Mouse (Mus musculus) adrenal gland, postnatal 10 days (tissue): ENCODE measurements around the gene Mob4. TPM values are rescaled to one million over a fixed set of nuclear protein-coding genes. Genes with fewer than 3 reads are reported as not detected.

Source experiments
- DNase-seq: peaks from one replicate; pipeline ENCODE4 v3.0.0; 2021; ENCODE audit warnings: mixed read lengths
- total RNA-seq, 2 experiments: library from RNA; stranded (reverse); gene quantifications; 2 replicates each; pipeline ENCODE4 v1.2.3; 2021

Mob4 gene
- total RNA-seq, 2 experiments from 2014 or later: 132 to 252 TPM

DNA sequence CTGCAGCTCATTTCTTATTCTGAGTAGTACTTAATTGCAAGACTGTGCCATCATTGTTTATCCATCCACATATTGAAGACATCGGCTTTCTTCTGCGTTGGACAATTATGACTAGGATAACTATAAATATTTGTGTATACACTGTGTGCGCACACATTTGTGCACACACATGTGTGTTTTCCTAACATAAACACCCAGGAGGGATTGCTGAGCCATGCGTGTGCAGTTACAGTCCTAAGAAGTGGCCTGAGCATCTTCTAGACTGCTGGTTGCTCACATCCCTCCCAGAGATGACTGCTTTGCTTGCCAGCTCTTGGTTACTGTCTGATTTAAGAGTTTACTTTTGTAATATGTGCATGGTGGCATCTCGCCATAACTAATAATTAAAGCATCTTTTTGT, 51.4 kb downstream of the Mob4 start:
- DNase-seq: no peak

DNA sequence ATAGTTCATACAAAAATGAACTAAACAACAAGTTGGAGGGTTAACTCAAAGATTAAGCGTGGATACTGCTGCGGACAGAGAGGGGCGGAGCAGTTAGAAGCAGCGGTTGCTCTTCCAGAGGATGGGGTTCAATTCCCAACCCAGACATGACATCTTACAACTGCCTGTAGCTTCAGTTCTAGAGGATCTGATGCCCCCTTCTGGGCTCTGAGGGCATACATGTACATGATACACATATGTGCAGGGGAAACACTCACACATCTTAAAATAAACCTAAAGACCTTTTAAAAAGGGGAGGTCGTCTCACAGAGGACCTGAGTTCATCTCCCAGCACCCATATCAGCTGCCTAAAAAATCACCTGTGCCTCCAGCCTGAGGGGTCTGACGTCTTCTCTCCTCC, 54.7 kb downstream of the Mob4 start:
- no peak for DNase-seq

DNA sequence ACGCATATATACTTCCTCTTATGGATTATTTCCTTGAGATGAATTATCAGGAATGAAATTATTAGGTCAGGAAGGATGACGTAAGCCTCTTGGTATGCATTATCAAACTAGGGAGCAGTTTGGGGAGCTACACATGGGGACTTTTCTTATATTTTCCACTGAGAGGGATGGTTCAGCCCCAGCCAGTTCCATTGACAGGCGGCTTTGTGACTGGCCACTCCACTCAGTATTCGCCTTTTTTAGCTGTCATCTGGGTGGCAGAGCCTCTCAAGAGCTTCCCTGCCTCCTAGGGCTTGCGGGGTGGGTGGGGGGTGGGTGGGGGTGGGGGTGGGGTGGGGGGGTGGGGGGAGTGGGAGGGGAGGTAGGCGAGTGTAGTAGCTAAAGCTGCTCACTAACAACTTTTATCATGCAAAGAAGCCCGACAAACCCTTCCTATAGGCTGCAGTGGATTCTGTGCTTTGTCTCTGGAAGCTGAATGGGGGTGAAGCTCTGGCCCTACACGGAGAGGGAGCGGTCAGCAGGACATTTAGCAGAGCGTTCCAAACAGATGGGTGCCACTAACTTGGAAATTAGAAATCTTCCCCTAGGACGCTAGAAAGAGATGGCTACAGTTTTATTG, 55.7 kb downstream of the Mob4 start:
- DNase-seq: no peak

DNA sequence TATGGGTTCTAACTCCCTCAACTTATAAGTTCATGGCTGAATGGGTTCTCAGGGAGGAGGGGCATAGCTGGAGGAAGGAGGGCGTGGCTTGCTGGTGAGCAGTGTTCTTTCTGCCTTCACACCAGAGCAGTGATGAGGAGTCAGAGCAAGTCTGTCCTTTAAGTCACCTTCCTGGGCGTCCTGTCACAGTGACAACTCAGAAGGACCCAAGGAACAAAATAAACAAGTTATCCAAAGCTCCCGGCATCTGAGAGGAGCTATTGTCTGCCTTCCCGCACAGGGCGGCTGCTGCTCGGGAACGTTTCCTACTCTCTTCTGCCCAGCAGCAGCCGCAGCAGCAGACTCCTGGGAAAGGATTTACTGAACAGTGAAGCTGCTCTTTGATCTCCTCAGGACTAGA, 61.0 kb downstream of the Mob4 start:
- no peak for DNase-seq

DNA sequence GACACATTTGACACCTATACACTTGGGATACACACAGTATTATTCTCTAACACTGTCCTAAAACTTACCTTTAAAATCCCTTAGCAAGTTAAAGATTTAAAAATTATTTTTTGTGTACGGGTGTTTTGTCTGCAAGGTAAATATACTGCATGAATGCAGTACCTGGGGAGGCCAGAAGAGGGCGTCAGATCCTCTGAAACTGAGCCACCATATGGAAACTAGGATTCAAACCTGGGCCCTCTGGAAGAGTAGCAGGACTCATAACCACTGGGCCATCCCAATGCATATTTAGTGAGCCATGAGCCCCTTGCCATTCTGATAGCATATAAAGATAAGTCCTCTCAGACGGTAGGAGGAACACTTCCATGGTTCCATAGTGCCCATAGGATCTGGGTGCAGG, 61.8 kb downstream of the Mob4 start:
- DNase-seq: peak; percentile 69

DNA sequence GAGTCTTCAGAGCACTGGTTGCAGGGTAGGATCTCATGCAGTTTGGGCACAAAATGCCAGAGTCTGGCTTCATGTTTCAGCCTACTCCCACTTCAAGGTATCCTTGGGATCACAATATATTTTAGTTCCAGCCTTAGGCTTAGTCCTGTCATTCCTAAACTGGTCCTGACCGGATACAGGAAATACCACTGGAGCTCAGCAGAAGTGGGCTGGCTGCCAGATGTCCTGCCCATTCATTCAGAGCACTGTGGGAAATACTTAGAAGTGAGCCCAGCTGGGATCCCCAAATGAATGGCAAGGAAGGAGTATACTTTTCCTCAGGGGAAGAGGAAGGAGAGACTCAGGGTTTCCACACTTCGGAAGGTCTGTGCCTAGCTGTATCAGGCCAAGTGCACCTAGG, 62.3 kb downstream of the Mob4 start:
- peak; percentile 65 for DNase-seq

DNA sequence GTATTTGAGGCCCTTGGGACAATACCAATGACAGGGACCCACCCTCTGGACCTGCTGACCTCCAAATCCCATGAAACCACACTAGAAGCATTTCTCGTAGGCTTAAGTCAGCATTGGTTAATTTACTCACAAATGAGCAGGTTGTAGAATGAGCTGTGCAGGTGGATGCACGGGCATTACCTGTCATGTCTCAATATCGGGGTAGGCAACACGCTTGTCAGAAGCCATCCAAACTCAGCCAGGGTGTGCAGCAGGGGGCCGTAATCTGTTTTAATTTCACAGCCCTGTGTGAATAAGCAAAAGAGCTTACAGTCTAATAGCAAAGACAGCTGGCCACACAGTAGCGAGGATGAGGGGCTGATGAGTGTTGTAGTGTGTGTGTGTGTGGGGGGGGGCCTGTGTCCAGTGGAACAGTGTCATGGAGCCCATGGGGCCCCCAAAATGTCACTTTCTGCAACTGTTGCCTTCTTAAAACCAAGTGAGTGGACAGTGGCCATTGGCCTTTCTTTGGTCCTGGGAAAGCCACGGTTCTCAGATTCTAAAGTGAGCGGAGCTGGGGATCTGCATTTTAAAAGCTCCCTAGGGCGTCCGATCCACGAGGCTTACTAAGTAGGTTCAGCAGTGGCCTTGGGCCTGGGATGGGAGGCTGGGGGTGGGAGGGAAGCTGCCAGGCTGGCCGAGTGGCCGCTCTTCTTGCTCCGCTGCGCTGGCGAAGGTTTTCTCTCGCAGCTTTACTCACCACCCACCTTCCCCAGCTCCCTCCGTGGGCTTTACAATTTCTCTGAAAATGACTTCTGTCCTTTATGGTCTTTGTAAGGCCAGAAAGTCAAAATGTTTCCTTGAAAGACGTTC, 63.3 kb downstream of the Mob4 start:
- DNase-seq: peak; percentile 41

DNA sequence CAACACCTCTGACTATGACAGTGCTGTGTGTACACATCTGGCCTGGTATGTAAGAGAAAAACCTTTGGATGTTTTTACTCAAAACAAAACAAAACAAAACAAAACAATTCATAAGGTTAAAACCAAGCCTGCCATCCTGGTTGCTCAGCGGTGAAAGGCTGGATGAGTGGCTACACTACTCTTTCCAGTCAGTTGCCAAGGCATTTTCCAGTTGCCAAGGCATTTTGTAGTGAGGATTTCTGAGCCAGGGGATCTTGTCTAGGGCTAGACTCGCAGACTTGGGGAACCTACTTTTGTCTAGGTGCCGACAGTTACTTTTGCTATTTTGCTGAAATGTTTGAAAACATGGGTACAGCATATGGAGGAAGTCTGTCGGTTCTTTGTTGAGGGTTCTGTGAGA, 64.0 kb downstream of the Mob4 start:
- no peak for DNase-seq

DNA sequence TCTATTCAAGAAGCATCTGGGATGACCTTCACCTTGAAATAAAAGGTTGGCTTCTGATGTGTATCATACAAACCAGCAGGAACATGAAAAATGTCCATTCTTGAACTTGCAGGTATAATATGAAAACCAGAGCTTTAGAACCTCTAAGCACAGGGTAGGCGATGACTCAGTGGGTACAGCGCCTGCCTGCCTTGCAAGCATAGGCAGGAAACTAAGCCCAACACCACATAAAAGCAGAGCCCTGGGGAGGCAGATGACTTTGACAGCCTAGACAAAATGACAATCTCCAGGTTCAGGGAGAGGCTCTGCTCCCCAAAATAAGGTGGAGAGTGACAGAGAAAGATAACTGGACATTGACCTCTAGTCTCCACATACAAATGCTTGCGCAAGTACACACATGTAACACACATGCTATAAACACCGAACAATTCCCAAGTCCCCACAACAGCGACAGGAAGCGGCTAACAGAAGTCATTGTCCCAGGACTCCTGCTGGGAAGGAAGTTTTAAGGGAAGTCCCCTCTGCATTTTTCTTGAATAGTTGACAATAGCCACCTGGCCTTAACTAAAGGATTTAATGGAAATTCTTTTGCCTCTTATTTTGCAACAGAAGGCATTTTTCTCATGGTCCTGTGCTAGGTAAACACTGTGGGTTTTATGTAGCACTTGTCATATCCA, 65.4 kb downstream of the Mob4 start:
- no peak for DNase-seq

DNA sequence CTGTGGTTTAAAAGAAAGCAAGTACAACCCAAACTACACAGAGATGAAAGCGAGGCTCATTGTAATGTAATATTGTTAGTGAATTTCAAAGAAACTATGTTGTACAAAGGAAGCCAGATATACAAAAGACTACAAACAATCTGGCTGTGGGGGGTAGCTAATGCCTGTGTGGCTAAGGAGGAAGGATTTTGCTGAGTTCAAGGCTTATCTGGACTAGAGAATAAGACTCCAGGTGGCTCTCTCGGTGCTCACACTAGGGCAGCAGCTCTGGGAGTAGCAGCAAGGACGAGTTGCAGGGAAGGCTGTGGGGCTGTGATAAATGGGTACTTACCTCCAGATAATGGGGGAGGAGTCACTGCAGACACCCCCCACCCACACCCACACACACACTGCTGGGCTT, 67.7 kb downstream of the Mob4 start:
- DNase-seq: no peak

DNA sequence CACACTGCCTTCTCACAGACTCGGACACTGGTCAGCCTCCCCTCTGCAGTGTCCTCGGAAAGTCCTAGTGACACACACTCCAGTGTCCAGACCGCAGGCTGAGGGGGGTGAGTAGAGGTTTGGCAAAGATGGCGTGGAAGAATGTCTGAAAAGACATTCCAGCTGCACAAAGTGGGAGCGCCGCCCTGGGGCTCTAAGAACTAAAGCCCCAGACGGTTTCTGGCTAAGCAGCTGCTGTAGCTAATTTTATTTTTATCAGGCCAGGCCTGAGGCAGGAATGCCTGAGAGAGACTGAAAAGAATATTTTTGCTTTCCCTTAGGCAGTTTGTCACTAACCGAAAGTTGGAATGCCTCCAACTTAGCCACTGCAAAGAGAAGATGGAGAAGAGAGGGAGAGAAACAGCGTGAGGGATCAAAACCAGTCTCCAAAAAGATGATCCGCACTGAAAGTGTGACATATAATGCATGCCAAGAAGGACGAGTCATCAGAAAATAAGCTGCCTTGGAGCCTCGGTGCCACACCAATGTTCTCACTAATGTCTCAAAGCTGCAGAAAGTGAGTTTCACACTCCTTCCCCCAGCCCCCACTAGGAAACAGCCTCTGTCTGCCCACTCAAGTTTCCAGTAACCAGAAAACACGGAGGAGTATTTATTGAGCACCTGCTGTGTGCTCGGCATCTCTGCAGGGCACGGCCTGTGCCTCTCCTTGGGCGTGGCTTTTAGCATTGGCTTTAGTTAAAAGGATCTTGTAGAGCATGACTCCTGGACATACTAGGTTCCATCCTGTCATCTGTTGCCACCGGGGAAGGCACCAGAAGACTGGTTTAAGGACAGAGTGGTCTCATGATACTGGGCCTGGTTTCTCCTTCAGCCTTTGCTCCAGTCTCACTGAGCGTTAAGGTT, 71.1 kb downstream of the Mob4 start:
- DNase-seq: peak; percentile 67

Other genes starting within 250 kb of the Mob4 start
- 10 to 100 TPM; 25.7 to 32.1 TPM for gene Ankrd44, start 204.8 kb upstream of the Mob4 start, total RNA-seq
- 100 to 1,000 TPM; 117 to 148 TPM for gene Sf3b1, start 103.8 kb upstream of the Mob4 start, total RNA-seq
- gene Coq10b, start 78.5 kb upstream of the Mob4 start, total RNA-seq: 10 to 100 TPM; 35.7 to 82.2 TPM
- 100 to 1,000 TPM; 366 to 527 TPM for gene Hspe1, start 43.1 kb upstream of the Mob4 start, total RNA-seq
- gene Hspd1, start 43.0 kb upstream of the Mob4 start, total RNA-seq: 100 to 1,000 TPM; 724 to 915 TPM
- 10 to 100 TPM; 14.2 to 19.7 TPM for gene Rftn2, start 95.6 kb downstream of the Mob4 start, total RNA-seq
- gene Mars2, start 105.9 kb downstream of the Mob4 start, total RNA-seq: 1 to 10 TPM; 5.0 to 5.8 TPM
- not detected for gene Boll, start 232.2 kb downstream of the Mob4 start, total RNA-seq